Mouse (Mus musculus): ENCODE measurements around the gene Sema6c.
"Not testable (repeated sequence)": the region's sequence is repeated elsewhere in the genome, so short reads cannot be mapped to it uniquely, and the experiment has no call there.

The Sema6c gene

DNA sequence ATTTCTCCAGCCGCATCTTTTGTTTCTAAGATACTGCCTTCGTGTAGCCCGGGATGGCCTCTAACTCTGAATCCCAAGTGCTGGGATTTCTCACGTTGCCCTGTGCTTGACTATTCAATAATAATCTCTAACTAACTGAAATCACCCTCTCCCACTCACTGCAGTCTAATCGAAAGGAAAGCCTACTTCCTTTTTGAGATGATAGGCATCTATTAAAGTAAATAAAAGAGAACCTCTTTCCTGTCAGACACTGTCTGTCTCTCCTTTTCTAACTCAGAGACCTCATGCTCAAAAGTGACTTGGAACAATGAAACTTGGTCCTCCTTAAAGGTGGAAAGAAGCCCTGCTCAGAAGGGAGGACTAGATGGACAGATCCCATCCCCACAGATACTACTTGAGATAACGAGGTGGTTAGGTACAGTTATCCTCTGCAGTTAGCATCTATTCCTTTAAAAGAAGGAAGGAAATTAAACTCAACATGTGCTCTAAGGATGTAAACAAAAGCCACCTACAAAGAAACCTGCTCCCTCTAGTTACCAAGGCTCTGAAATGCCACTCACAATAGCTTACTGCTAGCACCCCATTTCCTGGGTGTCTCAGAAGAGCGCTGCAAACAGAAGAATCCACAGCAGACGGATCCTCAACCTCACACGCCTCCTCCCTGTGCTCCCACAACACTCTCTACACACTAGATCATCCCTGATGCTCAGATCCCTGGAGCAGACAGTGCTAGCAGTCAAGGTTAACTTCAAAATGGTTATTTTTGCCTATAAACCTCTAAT, 24.7 kb downstream of the Sema6c start:
- in situ Hi-C loops (cut with MboI, MseI), result no loop called here

DNA sequence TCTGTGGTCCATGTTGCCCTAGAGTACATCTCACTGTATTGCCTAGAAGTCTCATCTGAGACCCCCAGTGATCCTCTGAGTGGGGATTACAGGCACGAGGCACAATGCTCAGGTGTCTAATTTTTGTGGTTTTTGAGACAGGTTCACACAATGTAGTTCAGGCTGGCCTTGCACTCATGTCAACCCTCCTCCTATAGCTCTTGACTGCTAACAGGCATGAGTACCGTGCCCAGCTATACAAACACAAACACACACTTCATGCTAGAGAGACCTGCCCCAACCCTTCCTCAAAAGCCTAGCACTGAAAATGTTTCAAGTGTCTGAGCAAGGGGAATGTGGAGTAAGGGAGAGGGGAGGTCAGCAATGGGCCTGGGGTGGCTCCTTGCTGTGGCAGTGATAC, 25.8 kb downstream of the Sema6c start:
- in situ Hi-C loops (cut with MboI, MseI), result no loop called here

DNA sequence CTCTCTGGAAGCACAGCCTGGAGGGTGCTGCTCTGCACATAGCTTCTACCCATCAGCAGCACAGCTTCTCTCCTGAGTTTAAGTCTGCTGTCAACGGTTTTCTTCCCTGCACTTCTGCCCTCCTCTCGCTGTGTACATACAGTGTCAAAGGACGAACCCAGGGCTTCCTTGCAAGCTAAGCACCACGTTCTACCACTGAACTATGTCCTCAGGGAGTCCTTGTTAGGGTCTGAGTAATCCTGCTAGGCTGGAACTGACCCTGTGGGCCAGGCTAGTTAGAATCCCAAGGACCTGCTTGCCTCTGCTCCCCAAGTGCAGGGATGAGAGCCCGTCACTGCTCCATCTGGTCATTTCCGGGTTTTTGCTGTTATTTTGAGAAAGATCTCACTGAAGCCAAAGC, 26.6 kb downstream of the Sema6c start:
- in situ Hi-C loops (cut with MboI, MseI), result no loop called here

DNA sequence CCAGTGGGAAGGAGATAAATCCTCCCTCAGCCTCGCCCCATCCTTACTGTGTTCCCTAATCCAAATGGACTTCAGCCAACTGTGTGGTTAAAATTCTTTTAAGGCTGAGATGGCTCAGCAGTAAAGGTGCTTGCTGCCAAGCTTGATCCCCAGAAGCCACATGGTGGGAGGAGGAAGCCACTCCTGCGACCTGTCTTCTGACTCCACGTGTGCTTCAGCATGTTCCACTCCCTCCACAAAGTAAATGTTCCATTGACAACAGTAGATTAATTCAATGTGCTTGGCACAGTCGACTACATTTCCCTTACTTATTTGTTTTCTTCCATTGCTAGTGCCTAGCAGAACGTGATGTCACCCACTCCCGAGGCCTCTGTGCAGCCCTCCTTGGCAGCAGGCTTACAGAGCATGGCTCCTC, 34.5 kb downstream of the Sema6c start:
- in situ Hi-C loops (cut with MboI, MseI), result no loop called here

DNA sequence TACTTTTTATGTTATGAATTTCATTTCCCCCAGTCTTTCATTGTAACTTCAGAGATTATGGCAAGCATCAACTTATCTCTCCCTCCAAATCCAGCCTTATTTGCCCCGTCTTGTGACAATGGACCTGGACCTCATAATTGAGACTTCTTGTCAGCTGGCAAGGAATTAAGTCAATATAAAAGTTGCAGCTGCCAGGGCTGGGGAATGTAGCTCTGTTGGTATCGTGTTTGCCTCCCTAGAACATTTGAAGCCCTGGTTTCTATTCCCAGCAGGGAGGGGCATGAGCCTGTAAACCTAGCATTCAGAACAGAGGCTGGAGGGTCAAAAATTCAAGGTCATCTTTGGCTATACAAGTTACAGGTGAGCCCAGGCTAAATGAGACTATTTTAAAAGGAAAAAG, 35.5 kb downstream of the Sema6c start:
- in situ Hi-C loops (cut with MboI, MseI), result no loop called here

DNA sequence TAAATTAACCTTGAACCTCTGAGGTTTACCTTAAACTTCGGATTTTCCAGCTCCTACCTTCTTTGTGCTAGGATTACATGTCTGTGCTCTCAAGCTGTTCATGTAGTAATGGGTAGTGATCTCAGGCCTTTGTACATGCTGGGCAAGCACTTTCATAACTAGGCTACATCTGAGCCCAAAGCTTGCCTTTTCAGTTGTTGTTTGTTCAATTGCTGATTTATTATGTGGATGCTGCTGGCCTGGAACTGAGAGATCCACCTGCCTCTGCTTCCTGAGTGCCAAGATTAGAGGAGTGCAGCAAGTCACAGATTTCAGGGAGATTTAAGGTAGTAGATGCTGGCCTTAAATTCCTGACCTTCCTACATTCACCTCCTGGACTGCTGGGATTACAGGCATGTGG, 38.8 kb downstream of the Sema6c start:
- in situ Hi-C loops (cut with MboI, MseI), result no loop called here

DNA sequence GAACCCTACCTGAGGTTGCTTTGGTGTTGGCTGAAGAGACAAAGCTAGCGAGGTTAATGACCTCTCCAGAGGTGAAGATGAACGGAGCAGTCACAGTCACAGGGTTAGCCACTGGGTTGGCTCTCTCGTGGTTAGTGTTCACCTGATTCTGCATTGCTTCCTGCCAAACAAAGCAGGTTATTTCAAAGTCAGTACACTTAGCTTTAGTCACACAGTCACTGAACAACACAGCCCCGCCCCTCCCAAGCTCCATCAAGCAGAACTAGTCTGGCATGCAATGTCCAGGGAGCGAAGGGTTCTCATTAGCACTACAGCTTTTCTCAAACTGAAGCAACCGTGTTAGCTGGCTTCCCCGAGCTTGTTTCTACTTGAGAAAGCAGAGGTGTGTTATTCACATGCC, 39.9 kb downstream of the Sema6c start:
- in situ Hi-C loops (cut with MboI, MseI), result no loop called here

DNA sequence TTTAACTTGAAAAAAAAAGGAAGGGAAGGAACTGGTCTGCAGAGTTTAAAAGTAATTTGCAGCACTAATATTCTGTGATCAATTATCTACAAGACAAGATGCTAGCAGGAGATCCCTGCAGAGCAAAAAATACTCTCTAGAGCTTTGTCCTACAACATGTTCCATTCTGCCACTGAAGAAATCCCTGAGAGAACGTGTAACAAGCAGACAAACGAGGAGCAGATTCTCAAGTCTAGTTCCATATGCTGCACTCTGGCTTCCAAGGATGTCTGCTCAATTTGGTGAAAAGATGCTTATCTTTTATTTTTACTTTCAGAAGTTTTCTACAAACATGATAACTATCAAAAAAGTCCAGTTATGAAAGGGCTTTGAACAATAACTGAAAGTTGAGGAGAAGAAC, 40.3 kb downstream of the Sema6c start:
- in situ Hi-C loops (cut with MboI, MseI), result no loop called here

DNA sequence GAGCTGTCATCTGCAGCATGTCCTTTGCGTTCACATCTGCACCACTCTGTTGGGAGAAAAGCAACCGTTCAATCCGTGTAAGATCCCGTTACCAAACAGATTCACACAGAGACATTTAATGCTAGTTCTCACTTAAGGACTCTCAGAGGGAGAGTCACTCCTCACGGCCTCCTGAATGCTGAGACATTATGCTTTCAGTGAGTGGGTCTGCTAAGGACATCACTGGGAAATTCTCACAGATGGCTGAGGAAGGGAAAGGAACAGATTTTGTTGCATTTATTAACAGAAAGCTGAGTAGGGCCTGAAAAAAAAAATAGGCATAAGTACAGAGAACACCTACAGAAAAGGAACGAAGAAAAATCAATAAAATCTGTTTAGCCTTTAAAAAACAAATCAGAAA, 43.6 kb downstream of the Sema6c start:
- in situ Hi-C loops (cut with MboI, MseI), result no loop called here

DNA sequence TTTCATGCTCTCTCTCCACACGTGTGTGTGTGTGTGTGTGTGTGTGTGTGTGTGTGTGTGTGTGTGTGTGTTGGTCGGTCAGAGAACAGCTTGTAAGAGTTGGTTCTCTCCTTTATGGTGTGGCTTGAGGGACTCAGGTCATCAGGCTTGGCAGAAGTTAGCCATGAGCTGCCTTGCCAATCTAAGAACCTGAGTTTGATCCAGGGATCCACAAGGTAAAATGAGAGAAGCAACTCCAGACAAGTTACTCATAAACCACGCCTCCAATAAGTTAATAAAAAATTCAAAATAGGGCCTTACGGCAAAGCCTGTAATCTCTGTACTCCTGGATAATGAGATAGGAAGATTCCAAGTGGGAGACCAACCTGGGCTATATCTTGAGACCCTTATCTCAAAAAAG, 48.0 kb downstream of the Sema6c start:
- in situ Hi-C loops (cut with MboI, MseI), result no loop called here

DNA sequence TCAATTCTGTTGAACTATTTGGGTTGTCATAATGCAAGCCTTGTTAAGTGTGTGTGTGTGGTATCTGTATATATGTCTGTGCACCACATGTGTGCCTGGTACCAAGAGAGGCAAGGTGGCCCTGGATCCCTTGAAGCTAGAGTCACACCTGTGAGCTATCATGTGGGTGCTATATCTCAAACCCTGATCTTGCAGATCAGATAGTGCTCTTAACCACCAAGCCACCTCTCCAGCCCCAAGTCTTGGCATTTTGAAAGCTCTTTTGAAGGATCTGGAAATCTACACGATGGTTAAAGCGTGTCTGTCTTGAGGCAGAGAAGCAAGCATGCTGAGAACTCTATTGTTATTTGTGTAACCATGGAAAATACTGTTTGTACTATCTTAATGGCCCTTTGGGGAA, 50.3 kb downstream of the Sema6c start:
- in situ Hi-C loops (cut with MboI, MseI), result no loop called here

DNA sequence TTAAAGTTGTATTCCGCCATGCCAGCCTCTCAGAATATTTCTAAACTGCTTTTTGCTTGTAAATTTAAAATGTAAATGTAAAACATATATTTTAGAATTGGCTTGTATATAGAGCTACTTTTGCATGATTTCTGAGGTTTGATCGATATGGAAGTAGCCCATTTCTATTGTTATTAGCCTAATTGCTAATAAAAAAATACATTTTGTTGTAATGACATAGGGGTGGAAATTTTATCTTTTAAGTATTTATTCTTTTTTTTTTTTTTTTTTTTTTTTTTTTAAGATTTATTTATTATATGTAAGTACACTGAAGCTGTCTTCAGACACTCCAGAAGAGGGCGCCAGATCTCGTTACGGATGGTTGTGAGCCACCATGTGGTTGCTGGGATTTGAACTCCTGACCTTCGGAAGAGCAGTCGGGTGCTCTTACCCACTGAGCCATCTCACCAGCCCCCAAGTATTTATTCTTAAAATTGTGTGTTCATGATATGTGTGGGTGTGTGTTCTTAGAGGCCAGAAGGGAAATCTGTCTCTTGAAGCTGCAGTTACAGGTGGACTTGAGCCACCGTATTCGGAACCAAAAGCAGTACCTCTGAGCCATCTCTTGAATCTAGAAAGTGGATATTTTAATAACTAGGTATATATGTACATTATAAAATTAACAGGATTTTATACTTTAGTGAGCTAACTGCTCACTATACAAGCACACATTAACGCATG, 52.8 kb downstream of the Sema6c start:
- in situ Hi-C loops (cut with MboI, MseI), result not testable (repeated sequence)

DNA sequence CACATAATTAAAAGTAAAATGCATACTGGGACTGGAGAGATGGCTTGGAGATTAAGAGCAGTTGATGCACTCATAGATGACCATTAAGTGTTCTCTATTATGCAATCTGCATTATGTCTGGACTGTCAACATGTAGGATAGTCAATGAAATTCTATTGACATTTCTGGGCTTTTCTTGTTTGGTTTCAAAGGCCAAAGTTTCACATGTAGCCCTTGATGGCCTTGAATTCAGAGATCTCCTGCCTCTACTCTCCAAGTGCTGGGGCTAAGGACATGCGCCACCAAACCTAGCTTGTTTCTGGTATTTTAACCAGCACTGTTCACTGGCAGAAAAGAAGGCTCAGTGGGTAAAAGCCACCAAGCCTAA, 53.3 kb downstream of the Sema6c start:
- in situ Hi-C loops (cut with MboI, MseI), result no loop called here

DNA sequence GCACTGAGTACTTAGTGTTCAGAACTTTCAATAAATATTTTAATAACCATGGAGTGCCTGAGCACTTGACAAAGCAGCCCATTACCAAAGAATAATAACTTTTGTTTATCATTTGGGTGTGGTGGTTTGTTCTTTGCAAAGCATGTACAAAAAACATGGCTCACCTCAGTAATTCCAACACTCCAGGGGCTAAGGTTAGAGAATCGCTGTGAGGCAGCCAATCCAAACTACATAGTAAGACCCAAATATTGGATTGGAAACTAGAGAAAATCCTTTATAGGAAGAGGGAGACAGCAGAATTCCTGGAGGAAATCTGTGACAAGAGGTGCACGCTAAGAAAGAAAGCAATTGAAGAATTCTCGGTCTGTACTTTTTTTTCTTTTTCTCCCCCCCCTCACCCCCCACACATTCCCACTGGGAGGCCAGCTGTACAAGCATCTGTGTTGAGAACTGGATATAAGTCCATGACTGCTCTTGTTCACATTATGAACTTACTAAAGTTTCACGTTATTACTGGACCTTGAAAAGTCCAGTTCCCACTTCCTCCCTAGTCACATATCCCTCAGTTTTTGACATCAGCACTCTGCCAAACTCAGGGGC, 56.5 kb downstream of the Sema6c start:
- in situ Hi-C loops (cut with MboI, MseI), result no loop called here

DNA sequence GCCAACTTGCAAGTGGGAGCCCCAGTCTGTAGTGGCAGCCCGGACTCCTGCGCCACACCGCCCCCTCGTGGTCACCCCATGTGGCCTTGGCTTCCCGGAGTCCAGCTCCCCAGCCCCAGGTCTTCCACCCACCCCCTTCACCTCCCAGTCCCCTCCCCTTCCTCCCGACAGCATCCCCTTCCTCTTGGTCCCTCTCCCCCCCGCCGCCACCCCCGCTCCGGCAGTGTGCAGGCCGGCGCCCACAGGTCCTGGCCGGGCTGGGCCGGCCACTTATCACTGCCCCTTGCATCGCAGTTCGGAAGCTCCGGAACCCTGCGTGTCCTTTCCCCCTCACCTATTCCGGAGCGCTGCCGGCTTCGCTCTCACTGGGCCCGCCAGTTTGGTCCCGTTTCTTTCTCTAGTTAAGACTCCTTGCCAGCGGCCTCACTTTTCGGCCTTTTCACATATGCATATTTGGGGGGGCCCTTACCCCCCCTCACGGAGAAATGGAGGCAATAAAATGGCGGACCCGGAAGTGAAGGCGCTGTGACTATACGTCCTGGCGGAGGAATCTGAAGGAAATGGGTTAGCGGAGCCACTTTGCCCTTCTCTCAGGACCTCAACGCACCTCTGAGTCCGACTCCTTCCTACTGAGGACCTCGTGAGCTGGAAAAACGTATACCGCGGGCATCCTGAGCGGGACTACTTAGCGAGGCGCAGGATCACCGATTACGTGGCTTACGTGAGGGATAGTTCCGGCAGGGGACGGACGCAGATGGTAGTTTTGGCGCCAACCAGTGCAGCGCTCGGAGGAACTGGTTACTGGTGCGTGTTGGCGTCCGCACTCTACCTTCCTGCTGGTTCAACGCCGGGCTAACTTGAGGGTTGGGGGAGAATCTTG, 57.2 kb downstream of the Sema6c start, which contains the start of gene Gabpb2:
TSS of gene Gabpb2 (minus strand) at position 662 of the 880 bp plus-strand sequence.
- in situ Hi-C loops (cut with MboI, MseI), result no loop called here

DNA sequence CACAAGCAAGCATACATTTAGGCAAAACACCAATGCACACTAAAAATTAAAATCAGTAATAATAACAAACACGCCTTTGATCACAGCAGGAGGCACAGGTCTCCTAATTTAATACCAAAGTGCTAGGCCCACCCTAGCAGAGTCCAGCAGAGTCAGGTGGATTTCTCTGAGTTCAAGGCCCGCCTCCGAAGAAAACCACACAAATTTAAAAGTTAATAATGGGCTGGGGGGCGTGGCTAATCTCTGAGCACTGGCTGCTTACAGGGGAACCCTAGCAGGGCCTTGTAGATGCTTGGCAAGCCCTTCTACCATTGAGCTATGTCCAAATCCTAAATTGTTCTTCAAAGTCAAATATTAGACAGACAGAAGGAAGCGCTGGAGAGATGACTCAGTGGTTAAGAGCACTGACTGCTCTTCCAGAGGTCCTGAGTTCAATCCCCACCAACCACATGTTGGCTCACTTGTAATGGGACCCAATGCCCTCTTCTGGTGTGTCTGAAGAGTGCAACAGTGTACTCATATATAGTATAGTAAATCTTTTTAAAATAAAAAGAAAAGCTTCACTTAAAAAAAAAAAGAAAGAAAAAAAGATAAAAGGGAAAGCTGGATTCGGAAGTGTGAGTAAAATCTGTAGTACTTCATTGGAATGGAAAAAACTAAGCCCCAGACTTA, 58.3 kb downstream of the Sema6c start:
- in situ Hi-C loops (cut with MboI, MseI), result no loop called here

DNA sequence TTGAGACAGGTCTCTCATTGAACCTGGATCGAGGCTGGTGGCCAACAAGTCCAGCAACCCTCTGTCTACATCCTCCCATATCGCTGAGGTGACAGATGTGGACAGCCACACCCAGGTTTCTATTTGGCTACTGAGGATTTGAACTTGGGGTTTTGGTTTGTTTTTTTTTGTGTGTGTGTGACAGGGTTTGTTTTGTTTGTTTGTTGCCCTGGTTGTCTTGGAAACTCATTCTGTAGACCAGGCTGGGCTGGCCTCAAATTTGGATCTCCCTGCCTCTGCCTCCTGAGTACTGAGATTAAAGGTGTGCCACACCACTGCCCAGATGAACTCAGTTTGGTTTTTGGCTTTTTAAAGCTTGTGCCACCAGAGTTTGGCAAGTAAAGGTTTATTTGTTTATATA, 62.8 kb downstream of the Sema6c start:
- in situ Hi-C loops (cut with MboI, MseI), result no loop called here

Data from T-helper 1 cell (primary cell).